Mouse (Mus musculus) ES-Bruce4 (cell line): ENCODE measurements at regions not wholly inside any gene's neighbourhood (a gene's known extent, or its start where the extent isn't known, plus 50 kb on each side); places are given as distances from the start of the nearest gene placed in this dataset.

Experiments used
- EP300 ChIP-seq: IDR thresholded peaks from 2 replicates; pipeline ENCODE4 v1.6.1; 2011; ENCODE audit warnings: low read depth, low read length; ENCODE audit not compliant: insufficient read depth
- POLR2A ChIP-seq: IDR thresholded peaks from one replicate; pipeline ENCODE4 v1.8.1; 2011; ENCODE audit warnings: low read length; ENCODE audit not compliant: insufficient read depth

GRCm38 (mm10) chr13:71121484-71121883, 279.9 kb upstream of the Adamts16 start:
- TF ChIP-seq POLR2A (no peak), EP300 (no peak)
